Mouse (Mus musculus): ENCODE measurements around the gene Gm10553.
"Not testable (repeated sequence)": the region's sequence is repeated elsewhere in the genome, so short reads cannot be mapped to it uniquely, and the experiment has no call there.

Gene Gm10553

GRCm38 (mm10) chr1:85099864-85100263 is at the start of gene Gm10553:
TSS of gene Gm10553 (plus strand) at chr1:85100164.
- DNase-seq (ENCODE audit: low spot score): not testable (repeated sequence)

- DNase-seq (ENCODE audit: low spot score): not testable (repeated sequence)
Measured at GRCm38 (mm10) chr1:85071690-85072089, 28.3 kb upstream of the Gm10553 start.

- not testable (repeated sequence) for DNase-seq (ENCODE audit: low spot score)
Measured at GRCm38 (mm10) chr1:85073099-85073498, 26.9 kb upstream of the Gm10553 start.

DNA sequence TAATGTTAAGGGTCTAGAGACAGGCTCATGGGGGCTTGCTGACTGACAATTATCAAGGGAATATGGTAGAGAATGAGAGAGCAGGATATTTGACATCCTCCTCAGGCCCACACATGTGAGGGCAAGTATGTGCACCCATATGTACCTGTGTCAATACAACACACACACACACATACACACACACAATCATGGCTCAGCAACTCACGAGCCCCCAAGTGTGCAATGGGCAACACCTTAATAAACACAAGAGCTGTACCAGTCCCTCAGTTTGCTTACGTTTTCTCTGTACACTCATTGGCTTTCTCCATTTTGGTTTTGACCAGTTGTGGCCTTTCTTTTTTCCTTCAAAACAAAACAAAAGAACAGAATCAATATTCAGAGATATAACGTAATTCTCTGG is 15.2 kb upstream of the Gm10553 start:
- not testable (repeated sequence) for DNase-seq (ENCODE audit: low spot score)

GRCm38 (mm10) chr1:85086211-85086610 is 13.8 kb upstream of the Gm10553 start:
- not testable (repeated sequence) for DNase-seq (ENCODE audit: low spot score)

DNA sequence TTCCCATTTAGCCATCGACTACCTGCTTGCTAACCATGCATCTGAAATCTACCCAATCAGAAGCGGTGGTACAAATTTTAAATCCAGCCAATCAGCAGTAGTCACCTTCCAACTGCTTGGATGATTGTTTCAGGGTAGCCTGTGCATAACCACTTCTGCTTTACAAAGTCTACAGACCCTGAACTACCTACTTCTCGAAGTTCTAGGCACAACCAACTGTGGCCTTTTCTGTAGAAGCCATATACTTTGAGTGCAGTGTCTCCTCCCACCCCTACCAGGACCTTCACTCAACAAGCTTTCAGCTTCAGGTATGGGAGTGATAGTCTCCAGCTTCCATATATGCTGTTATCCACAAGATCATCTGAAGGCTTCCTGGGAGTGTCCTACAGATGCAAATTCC is 7.8 kb upstream of the Gm10553 start:
- DNase-seq (ENCODE audit: low spot score): not testable (repeated sequence)

- DNase-seq (ENCODE audit: low spot score): not testable (repeated sequence)
Measured at GRCm38 (mm10) chr1:85093011-85093572, 6.9 kb upstream of the Gm10553 start.

DNA sequence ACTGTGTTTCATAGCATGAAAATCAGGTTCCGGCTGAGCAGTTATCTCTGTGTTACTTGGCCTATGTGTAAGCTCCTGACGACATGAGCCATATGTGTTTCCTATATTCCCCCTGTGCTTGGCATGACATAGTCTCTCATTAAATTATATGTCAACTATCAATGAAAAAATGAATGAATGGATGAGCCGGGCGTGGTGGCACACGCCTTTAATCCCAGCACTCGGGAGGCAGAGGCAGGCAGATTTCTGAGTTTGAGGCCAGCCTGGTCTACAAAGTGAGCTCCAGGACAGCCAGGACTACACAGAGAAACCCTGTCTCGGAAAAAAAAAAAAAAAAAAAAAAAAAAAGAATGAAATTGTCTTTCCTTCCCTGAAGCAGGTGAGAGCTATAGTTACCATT is 883 bp upstream of the Gm10553 start:
- not testable (repeated sequence) for DNase-seq (ENCODE audit: low spot score)

DNA sequence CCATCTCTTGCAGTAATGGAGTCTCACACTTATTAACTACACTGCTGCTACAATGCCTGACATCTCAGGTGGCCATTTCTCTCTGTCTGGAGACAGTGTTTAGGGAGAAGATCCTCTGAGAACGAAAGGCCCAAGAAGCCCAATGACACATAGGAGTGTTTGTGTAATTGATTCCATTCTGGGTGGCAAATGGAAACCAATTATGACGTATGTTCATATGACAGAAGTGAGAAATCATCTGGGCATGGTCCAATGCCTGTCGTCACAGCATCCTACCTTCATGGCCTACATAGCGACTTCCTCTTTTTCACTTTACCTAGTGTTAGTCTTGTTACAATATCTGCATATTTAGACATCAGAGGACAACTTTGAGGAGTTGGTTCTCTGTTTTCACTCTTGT is 1.8 kb downstream of the Gm10553 start:
- DNase-seq (ENCODE audit: low spot score): not testable (repeated sequence)

- DNase-seq (ENCODE audit: low spot score): not testable (repeated sequence)
Measured at GRCm38 (mm10) chr1:85105336-85105735, 5.4 kb downstream of the Gm10553 start.

DNA sequence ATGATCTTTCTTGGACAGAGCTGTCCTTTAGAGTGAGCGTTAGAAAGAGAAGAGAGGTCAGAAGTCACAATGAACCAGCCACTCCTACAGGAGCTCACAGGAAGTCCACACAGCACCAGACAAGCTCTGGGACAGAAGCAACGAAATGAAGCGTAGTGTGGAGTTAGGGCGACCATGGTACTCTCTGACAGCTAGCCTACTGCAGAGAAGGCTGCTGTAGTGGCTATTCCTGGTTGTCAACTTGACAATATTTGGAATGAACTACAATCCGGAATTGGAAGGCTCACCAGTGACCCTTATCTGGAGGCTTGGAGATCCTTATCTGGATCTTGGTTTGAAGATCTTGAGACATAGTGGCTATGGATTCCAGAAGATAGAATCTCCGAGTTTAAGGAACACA is 6.0 kb downstream of the Gm10553 start:
- DNase-seq (ENCODE audit: low spot score): not testable (repeated sequence)

DNA sequence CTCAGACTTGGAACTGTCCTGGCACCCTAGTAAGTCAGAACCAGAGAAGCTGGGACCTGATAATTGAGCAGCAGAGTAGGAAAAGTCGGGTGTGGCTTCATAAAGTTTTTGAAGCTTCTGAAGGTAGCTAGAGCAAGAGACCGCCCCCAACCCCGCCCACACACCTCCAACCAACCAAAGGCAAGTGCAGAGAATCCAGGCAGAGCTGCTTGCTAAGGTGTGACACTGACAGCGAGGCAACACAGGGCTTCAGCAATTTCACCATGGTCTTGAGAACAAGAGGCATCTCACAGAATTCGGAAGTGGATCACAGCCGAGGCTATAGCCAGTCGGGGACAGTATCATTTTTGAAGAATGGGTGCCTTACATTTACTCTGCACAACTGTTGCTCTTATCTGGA is 9.8 kb downstream of the Gm10553 start, which contains the start of gene A530032D15Rik:
Gene A530032D15Rik, minus strand, starts transcription at position 101 of the 400 bp plus-strand sequence.
- not testable (repeated sequence) for DNase-seq (ENCODE audit: low spot score)

GRCm38 (mm10) chr1:85110876-85111275 is 10.9 kb downstream of the Gm10553 start:
- DNase-seq (ENCODE audit: low spot score): not testable (repeated sequence)

DNA sequence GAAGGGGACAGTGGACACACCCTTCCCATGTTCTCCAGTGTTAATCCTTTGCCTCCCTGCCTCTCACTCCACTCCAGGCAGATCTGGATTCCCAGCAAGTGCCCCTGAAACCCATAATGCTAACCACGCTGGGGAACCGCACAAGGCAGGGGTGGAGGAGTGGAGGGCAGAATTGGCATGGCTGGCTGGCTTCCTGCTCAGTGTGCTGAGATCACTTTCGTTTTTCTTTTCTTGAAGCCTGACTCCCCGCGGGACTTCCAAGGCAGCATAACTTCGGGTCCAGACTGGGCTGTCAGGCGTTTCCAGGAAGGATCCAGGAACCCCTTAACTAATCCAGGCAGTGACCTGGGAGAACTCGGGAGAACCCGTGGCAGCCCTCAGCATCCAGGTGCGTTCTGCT is 11.6 kb downstream of the Gm10553 start:
- DNase-seq (ENCODE audit: low spot score): not testable (repeated sequence)

DNA sequence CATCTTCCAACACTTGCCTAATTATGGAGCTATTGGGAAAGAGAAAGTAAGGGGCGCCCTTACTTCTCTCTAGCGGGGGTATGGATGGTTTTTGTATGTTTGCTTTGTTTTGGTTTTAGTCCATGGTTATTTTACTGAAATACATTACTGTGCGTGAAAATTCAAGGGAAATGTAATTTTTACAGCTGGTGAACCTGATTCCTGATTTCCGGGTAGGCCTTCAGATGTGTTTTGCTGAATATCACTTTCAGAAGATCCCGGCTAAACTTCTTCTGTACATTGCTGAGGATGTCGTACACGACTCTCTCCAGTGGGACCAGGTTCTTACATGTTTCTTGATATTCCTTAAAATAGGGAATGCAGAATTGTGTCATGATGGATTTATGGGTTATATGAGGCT is 12.3 kb downstream of the Gm10553 start:
- DNase-seq (ENCODE audit: low spot score): not testable (repeated sequence)

- not testable (repeated sequence) for DNase-seq (ENCODE audit: low spot score)
Measured at GRCm38 (mm10) chr1:85112889-85113288, 12.9 kb downstream of the Gm10553 start.

GRCm38 (mm10) chr1:85114078-85114477 is 14.1 kb downstream of the Gm10553 start:
- not testable (repeated sequence) for DNase-seq (ENCODE audit: low spot score)

- peak; percentile 71 for DNase-seq (ENCODE audit: low spot score)
Measured at GRCm38 (mm10) chr1:85114666-85115402, 14.9 kb downstream of the Gm10553 start.

- DNase-seq (ENCODE audit: low spot score): not testable (repeated sequence)
Measured at GRCm38 (mm10) chr1:85117537-85117936, 17.6 kb downstream of the Gm10553 start.

GRCm38 (mm10) chr1:85118341-85118740 is 18.4 kb downstream of the Gm10553 start:
- not testable (repeated sequence) for DNase-seq (ENCODE audit: low spot score)

- DNase-seq (ENCODE audit: low spot score): not testable (repeated sequence)
Measured at GRCm38 (mm10) chr1:85121841-85122240, 21.9 kb downstream of the Gm10553 start.

- DNase-seq (ENCODE audit: low spot score): not testable (repeated sequence)
Measured at GRCm38 (mm10) chr1:85133671-85134070, 33.7 kb downstream of the Gm10553 start.

Measured in layer of hippocampus, adult 11-12 months (tissue).